Mouse (Mus musculus) layer of hippocampus, postnatal 25 days (tissue): ENCODE measurements around the gene Tlr9. TPM values are rescaled to one million over a fixed set of nuclear protein-coding genes. Genes with fewer than 3 reads are reported as not detected.

Experiments
- DNase-seq, 2 experiments: peaks; one replicate each; pipeline ENCODE4 v3.0.0; 2022; ENCODE audit warnings: mixed read lengths in 2 of 2, low spot score in 1 of 2; ENCODE audit errors: extremely low spot score in 1 of 2
- total RNA-seq, 2 experiments: library from RNA; stranded (reverse); gene quantifications; 2 replicates each; pipeline ENCODE4 v1.2.3; 2021

Tlr9 gene
- 1 to 10 TPM; 1.2 to 1.5 TPM for total RNA-seq

GRCm38 (mm10) chr9:106222261-106222851 lies at the start of gene Tlr9:
TSS of gene Tlr9 (plus strand) at chr9:106222598.
- no peak for DNase-seq

- no peak for DNase-seq
Measured at GRCm38 (mm10) chr9:106173363-106173762, 49.0 kb upstream of the Tlr9 start.

GRCm38 (mm10) chr9:106175552-106176200 lies 46.7 kb upstream of the Tlr9 start:
- no peak for DNase-seq

GRCm38 (mm10) chr9:106176769-106177168 lies 45.6 kb upstream of the Tlr9 start:
- DNase-seq: no peak

GRCm38 (mm10) chr9:106177799-106178198 lies 44.6 kb upstream of the Tlr9 start:
- no peak for DNase-seq

- no peak for DNase-seq
Measured at GRCm38 (mm10) chr9:106179454-106179853, 42.9 kb upstream of the Tlr9 start.

- no peak for DNase-seq
Measured at GRCm38 (mm10) chr9:106179964-106180363, 42.4 kb upstream of the Tlr9 start.

GRCm38 (mm10) chr9:106182146-106182545 lies 40.3 kb upstream of the Tlr9 start:
- DNase-seq: no peak

- DNase-seq: no peak
Measured at GRCm38 (mm10) chr9:106183996-106184395, 38.4 kb upstream of the Tlr9 start.

GRCm38 (mm10) chr9:106191355-106191754 lies 31.0 kb upstream of the Tlr9 start:
- DNase-seq: no peak

GRCm38 (mm10) chr9:106192024-106192423 lies 30.4 kb upstream of the Tlr9 start:
- no peak for DNase-seq

GRCm38 (mm10) chr9:106192998-106193397 lies 29.4 kb upstream of the Tlr9 start:
- DNase-seq: no peak

- DNase-seq: no peak
Measured at GRCm38 (mm10) chr9:106193930-106194807, 28.2 kb upstream of the Tlr9 start.

GRCm38 (mm10) chr9:106195693-106196092 lies 26.7 kb upstream of the Tlr9 start:
- DNase-seq: no peak

- no peak for DNase-seq
Measured at GRCm38 (mm10) chr9:106197081-106197713, 25.2 kb upstream of the Tlr9 start.

- no peak for DNase-seq
Measured at GRCm38 (mm10) chr9:106197732-106198131, 24.7 kb upstream of the Tlr9 start.

- peak in 1 of 2 experiments; percentile 42 for DNase-seq
Measured at GRCm38 (mm10) chr9:106198962-106199458, 23.4 kb upstream of the Tlr9 start.

GRCm38 (mm10) chr9:106199535-106200272 lies 22.7 kb upstream of the Tlr9 start, which contains the start of gene Ppm1m:
TSS of gene Ppm1m (minus strand) at chr9:106199746.
- DNase-seq: no peak

- no peak for DNase-seq
Measured at GRCm38 (mm10) chr9:106201895-106202294, 20.5 kb upstream of the Tlr9 start.
